Mouse (Mus musculus): ENCODE measurements at regions not wholly inside any gene's neighbourhood (a gene's known extent, or its start where the extent isn't known, plus 50 kb on each side); places are given as distances from the start of the nearest gene placed in this dataset.

DNA sequence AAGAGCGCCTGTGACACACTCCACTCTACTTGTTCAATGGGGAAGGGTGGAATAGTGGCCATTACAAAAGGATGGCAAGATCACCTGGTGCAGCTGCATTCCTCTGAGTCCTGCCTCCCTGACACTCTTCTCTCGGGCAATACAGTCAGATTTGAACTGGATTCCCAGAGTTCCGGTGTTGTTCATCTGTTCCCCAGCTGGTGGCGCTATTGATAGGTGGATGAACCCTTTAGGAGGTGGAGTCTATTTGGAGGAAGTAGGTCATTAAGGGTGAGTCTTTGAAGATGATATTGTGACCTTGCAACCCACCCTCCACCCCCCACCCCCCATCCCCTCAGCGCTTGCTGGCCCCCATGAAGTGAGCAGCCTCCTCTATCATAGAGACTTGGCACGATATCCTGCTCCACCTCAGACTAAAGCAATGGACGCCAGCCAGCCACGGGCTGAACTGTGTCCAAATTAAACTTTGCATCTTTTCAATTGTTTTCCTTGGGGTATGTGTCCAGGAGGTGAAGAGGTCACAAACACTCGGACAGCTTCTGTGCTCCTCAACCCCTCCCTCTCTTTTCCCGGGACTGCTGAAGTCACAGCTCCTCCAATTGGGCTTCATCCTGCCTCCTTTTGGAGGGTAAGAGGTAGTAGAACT lies 138.1 kb upstream of the Mvb12b start:
- TF ChIP-seq CTCF (IDR thresholded peaks at IDR 0.05; ENCODE audit: control insufficient read depth, insufficient read depth, insufficient read length) (no peak), USF1 (IDR thresholded peaks at IDR 0.05; ENCODE audit: low read depth) (no peak)

All from C2C12 (cell line).